Mouse (Mus musculus): ENCODE results near the gene Dupd1.

DNA sequence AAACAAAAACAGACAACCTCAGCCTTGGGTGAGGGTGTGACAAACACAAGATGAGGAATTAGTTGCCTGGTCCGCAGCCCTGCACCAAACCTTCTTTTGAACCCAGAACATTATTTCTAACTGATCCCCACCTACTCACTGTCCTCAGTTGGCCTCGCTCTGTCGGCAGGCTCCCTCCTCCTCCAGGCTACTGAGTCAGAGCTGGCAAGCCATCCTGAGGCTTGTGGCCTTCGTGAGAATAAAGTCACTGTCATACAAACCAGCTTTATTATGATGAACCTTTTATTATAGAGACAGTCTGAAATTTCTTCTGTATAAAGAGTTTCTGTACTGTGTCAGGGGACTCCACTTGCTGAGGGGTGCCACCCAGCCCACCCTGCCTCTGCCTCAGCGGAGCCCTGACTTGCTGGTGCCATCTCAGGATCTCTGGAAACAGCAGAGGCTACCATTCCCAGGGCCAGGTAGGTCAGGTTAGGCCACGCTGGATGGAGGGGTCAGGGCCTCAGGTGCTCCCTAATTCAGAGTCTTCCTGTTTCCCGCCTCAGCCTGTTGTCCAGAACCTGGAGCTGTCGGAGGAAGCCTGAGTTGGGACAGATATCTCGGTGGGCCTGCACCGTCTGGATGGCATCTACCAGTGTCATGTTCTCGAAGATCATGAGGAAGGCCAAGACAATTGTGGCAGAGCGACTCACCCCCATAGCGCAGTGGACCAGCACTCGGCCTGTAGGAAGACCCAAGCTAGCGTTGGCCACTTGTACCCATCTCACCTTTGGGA, 18.9 kb upstream of the Dupd1 start:
- TF ChIP-seq CTCF (IDR thresholded peaks at IDR 0.05) (no peak), EP300 (IDR thresholded peaks at IDR 0.05) (no peak)

Data from lung, postnatal 0 days (tissue).